8 mouse cellular contexts compared by ENCODE assay signal in genomic region chr6:135907540-135908320, GRCm38 (mm10).
A peak's percentile ranks its signal among the peaks of the same experiment; 100 is the strongest.
DNase-seq lines count a peak whose midpoint lies in the region; ATAC-seq and TF ChIP-seq lines count a peak whose summit lies in the region.

No protein-coding gene starts in this region.

- H3K36me3 ChIP-seq in forebrain, embryonic 12.5 days (replicated peaks), result no peaks in the 10 kb centered on the region
- no peaks in the 10 kb centered on the region for H3K36me3 ChIP-seq in heart, postnatal 0 days (replicated peaks; ENCODE audit: control insufficient read depth, insufficient read depth, low read length)
- H3K36me3 ChIP-seq in liver, embryonic 11.5 days (ENCODE audit: control insufficient read depth, insufficient read depth, low read length), result no peaks in the 10 kb centered on the region
- no peaks in the 10 kb centered on the region for H3K36me3 ChIP-seq in neural tube, embryonic 14.5 days (ENCODE audit: control insufficient read depth, insufficient read depth, low read length)

- no peak overlapping the region for H3K27ac ChIP-seq in forebrain, embryonic 12.5 days
- no peak overlapping the region for H3K27ac ChIP-seq in heart, postnatal 0 days (ENCODE audit: low read depth)
- no peak overlapping the region for H3K27ac ChIP-seq in liver, embryonic 11.5 days (ENCODE audit: low read depth, low read length)
- no peak overlapping the region for H3K27ac ChIP-seq in neural tube, embryonic 14.5 days (ENCODE audit: low read depth, low read length)

- H3K4me1 ChIP-seq in forebrain, embryonic 12.5 days, result peaks cover 6% of the 10 kb centered on the region
- no peaks in the 10 kb centered on the region for H3K4me1 ChIP-seq in heart, postnatal 0 days (ENCODE audit: control insufficient read depth, insufficient read depth)
- H3K4me1 ChIP-seq in liver, embryonic 11.5 days (replicated peaks; ENCODE audit: control insufficient read depth, insufficient read depth, low read length), result no peaks in the 10 kb centered on the region
- no peaks in the 10 kb centered on the region for H3K4me1 ChIP-seq in neural tube, embryonic 14.5 days (ENCODE audit: control insufficient read depth, insufficient read depth, low read length)

- H3K9ac ChIP-seq in forebrain, embryonic 12.5 days, result no peak overlapping the region
- H3K9ac ChIP-seq in heart, postnatal 0 days (replicated peaks; ENCODE audit: low read depth, low read length), result no peak overlapping the region
- no peak overlapping the region for H3K9ac ChIP-seq in liver, embryonic 11.5 days (ENCODE audit: low read depth, low read length)
- H3K9ac ChIP-seq in neural tube, embryonic 14.5 days (replicated peaks; ENCODE audit: low read depth, low read length), result no peak overlapping the region

- H3K27me3 ChIP-seq in forebrain, embryonic 12.5 days, result 0 out of 2 replicates have a peak, but pooled peaks cover 6% of the 10 kb centered on the region
- 0 out of 2 replicates have a peak, but pooled peaks cover 4% of the 10 kb centered on the region for H3K27me3 ChIP-seq in heart, postnatal 0 days (ENCODE audit: control insufficient read depth, insufficient read depth, low read length)
- no peaks in the 10 kb centered on the region for H3K27me3 ChIP-seq in liver, embryonic 11.5 days (replicated peaks; ENCODE audit: control insufficient read depth, insufficient read depth, low read length)
- no peaks in the 10 kb centered on the region for H3K27me3 ChIP-seq in neural tube, embryonic 14.5 days (ENCODE audit: control insufficient read depth, insufficient read depth, low read length)

- WGBS in forebrain, embryonic 12.5 days, result 23% methylated on average over 20 of the region's 20 CpGs
- 18% methylated on average over 20 of the region's 20 CpGs for WGBS in heart, postnatal 0 days
- 22% methylated on average over 20 of the region's 20 CpGs for WGBS in liver, embryonic 11.5 days
- 21% methylated on average over 20 of the region's 20 CpGs for WGBS in neural tube, embryonic 14.5 days

- H3K4me3 ChIP-seq in forebrain, embryonic 12.5 days (replicated peaks), result no peak overlapping the region
- H3K4me3 ChIP-seq in heart, postnatal 0 days (ENCODE audit: low read depth, low read length), result no peak overlapping the region
- no peak overlapping the region for H3K4me3 ChIP-seq in liver, embryonic 11.5 days (ENCODE audit: low read depth, low read length)
- H3K4me3 ChIP-seq in neural tube, embryonic 14.5 days (ENCODE audit: low read depth, low read length), result no peak overlapping the region

- DNase-seq in CD4-positive helper T cell, adult 2 months (ENCODE audit: low read depth, low spot score), result peak; percentile 19
- DNase-seq in c-Kit-positive CD71-negative TER-119-negative erythroid progenitor cells, embryonic 14.5 days (ENCODE audit: low read depth), result peak; percentile 22
- peak; percentile 58 for DNase-seq in heart, postnatal 0 days (ENCODE audit: low spot score)
- peak; percentile 80 for DNase-seq in kidney, postnatal 14 days
- peak; percentile 45 for DNase-seq in liver, embryonic 11.5 days (ENCODE audit: low spot score)
- DNase-seq in thymus, adult 18-20 months, result peak; percentile 3 to 6

- H3K4me2 ChIP-seq in forebrain, embryonic 12.5 days, result no peak overlapping the region
- no peak overlapping the region for H3K4me2 ChIP-seq in heart, postnatal 0 days (ENCODE audit: low read depth, low read length)
- no peak overlapping the region for H3K4me2 ChIP-seq in liver, embryonic 11.5 days
- no peak overlapping the region for H3K4me2 ChIP-seq in neural tube, embryonic 14.5 days (ENCODE audit: low read depth, low read length)

- ATAC-seq in forebrain, embryonic 12.5 days (ENCODE audit: low FRiP score), result peak; percentile 90
- peak; percentile 83; the same call in 1 of the 2 replicates for ATAC-seq in heart, postnatal 0 days (ENCODE audit: insufficient read depth, low read depth)
- peak; percentile 34; the same call in 1 of the 2 replicates for ATAC-seq in liver, embryonic 11.5 days (replicated peaks; ENCODE audit: low FRiP score)
- peak; percentile 88 for ATAC-seq in neural tube, embryonic 14.5 days (ENCODE audit: low read depth)

- peak; percentile 82 for TF ChIP-seq CTCF in heart, postnatal 0 days (IDR thresholded peaks at IDR 0.05; ENCODE audit: low read depth)

- H3K9me3 ChIP-seq in forebrain, embryonic 12.5 days, result no peaks in the 10 kb centered on the region
- H3K9me3 ChIP-seq in heart, postnatal 0 days (replicated peaks; ENCODE audit: control insufficient read depth, low read length), result no peaks in the 10 kb centered on the region
- H3K9me3 ChIP-seq in liver, embryonic 11.5 days (ENCODE audit: control insufficient read depth, low read length), result no peaks in the 10 kb centered on the region
- H3K9me3 ChIP-seq in neural tube, embryonic 14.5 days (ENCODE audit: control insufficient read depth, low read length), result no peaks in the 10 kb centered on the region

- no peak for TF ChIP-seq EP300 in heart, postnatal 0 days (IDR thresholded peaks at IDR 0.05; ENCODE audit: low read depth)

Comparison
In these comparisons a context has a peak if more than half of its experiments do, and no peak if none do; other contexts are left out.
1. DNase-seq: peak in every context shown above with its lines; median percentile 80 in kidney, postnatal 14 days; 58 in heart, postnatal 0 days; 45 in liver, embryonic 11.5 days; 22 in c-Kit-positive CD71-negative TER-119-negative erythroid progenitor cells, embryonic 14.5 days; 19 in CD4-positive helper T cell, adult 2 months; 4 in thymus, adult 18-20 months.
2. ATAC-seq: peak in every context shown above with its lines; median percentile 90 in forebrain, embryonic 12.5 days; 88 in neural tube, embryonic 14.5 days; 83 in heart, postnatal 0 days; 34 in liver, embryonic 11.5 days.